8 mouse cellular contexts compared by ENCODE assay signal in the genomic region with DNA sequence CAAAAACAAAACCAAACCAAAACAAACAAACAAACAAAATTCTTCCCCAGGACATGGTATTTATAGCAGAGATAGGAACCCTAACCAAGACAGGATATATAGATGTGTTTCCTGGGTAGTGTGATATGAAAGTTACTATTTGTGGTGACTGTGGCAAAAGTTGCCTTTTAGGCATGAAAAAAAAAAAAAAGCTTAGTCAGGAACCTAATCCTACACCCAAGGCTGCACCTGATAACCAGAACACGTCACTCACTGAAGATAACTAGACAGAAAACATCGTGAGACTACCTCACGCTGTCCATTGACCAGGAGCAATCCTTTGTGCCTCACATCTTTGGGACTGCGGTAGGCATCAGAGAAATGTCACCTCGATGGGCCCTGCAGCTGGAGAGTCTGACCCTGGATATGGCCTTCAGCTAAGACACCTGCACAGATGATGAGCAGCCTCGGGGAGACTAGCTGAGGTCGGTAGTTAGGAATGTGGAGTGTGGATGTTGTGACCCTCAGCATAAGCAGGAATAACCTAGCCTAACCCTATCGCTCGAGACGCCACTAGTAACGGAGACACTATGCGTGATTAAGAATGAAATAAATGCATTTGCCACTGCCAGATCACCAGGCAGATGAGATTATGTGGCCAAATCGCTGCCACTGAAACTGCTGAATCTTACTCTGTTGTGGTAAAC. TPM values are rescaled to one million over a fixed set of nuclear protein-coding genes. Genes with fewer than 3 reads are reported as not detected.
DNase-seq lines count a peak whose midpoint lies in the region; ATAC-seq and TF ChIP-seq lines count a peak whose summit lies in the region.

A gene (plus strand): TSS at position 249 of the 686 bp plus-strand sequence.

- no peaks in the 10 kb centered on the region for H3K36me3 ChIP-seq in embryonic facial prominence, embryonic 14.5 days (ENCODE audit: control insufficient read depth, insufficient read depth, low read length)
- H3K36me3 ChIP-seq in limb, embryonic 10.5 days: no peaks in the 10 kb centered on the region
- no peaks in the 10 kb centered on the region for H3K36me3 ChIP-seq in stomach, embryonic 15.5 days

- peaks cover 9% of the 10 kb centered on the region for H3K4me1 ChIP-seq in embryonic facial prominence, embryonic 14.5 days (ENCODE audit: control insufficient read depth, insufficient read depth, low read length)
- peaks cover 13% of the 10 kb centered on the region for H3K4me1 ChIP-seq in limb, embryonic 10.5 days
- no peaks in the 10 kb centered on the region for H3K4me1 ChIP-seq in stomach, embryonic 15.5 days

- H3K9ac ChIP-seq in embryonic facial prominence, embryonic 14.5 days (ENCODE audit: low read depth, low read length): peak within 1 kb of the TSS; percentile 34
- H3K9ac ChIP-seq in stomach, embryonic 15.5 days: no peak within 1 kb of the TSS

- intact Hi-C loops in gastrocnemius, adult 2 months (cut with DNase I): no loop called here

- H3K27ac ChIP-seq in gastrocnemius, adult 2 months: peak within 1 kb of the TSS; percentile 77
- H3K27ac ChIP-seq in embryonic facial prominence, embryonic 14.5 days (replicated peaks; ENCODE audit: low read depth, low read length): no peak within 1 kb of the TSS
- peak within 1 kb of the TSS; percentile 63 for H3K27ac ChIP-seq in limb, embryonic 10.5 days
- 0 out of 2 replicates have a peak within 1 kb of the TSS, but pooled peaks have one; percentile 1 for H3K27ac ChIP-seq in stomach, embryonic 15.5 days

- no peak for TF ChIP-seq CTCF in gastrocnemius, adult 2 months (IDR thresholded peaks at IDR 0.05)

- peak within 1 kb of the TSS; percentile 75 for H3K4me3 ChIP-seq in gastrocnemius, adult 2 months
- H3K4me3 ChIP-seq in embryonic facial prominence, embryonic 14.5 days (ENCODE audit: low read depth, low read length): peak within 1 kb of the TSS; percentile 23
- peak within 1 kb of the TSS; percentile 26; the same call in 1 of the 2 replicates for H3K4me3 ChIP-seq in limb, embryonic 10.5 days
- peak within 1 kb of the TSS; percentile 21 for H3K4me3 ChIP-seq in stomach, embryonic 15.5 days (replicated peaks)

- ATAC-seq in embryonic facial prominence, embryonic 14.5 days (ENCODE audit: low read depth): no peak
- ATAC-seq in stomach, embryonic 15.5 days (ENCODE audit: insufficient read depth, low FRiP score, low read depth): no peak

- no peaks in the 10 kb centered on the region for H3K27me3 ChIP-seq in embryonic facial prominence, embryonic 14.5 days (replicated peaks; ENCODE audit: control insufficient read depth, insufficient read depth, low read length)
- H3K27me3 ChIP-seq in limb, embryonic 10.5 days (ENCODE audit: low read depth, poor library complexity, severe bottlenecking): no peaks in the 10 kb centered on the region
- no peaks in the 10 kb centered on the region for H3K27me3 ChIP-seq in stomach, embryonic 15.5 days (replicated peaks)

- no peaks in the 10 kb centered on the region for H3K9me3 ChIP-seq in embryonic facial prominence, embryonic 14.5 days (ENCODE audit: control insufficient read depth, low read length)
- H3K9me3 ChIP-seq in limb, embryonic 10.5 days (replicated peaks): no peaks in the 10 kb centered on the region
- H3K9me3 ChIP-seq in stomach, embryonic 15.5 days: no peaks in the 10 kb centered on the region

- H3K4me2 ChIP-seq in embryonic facial prominence, embryonic 14.5 days (ENCODE audit: low read depth, low read length): peak within 1 kb of the TSS; percentile 44
- peak within 1 kb of the TSS; percentile 40 for H3K4me2 ChIP-seq in stomach, embryonic 15.5 days

- DNase-seq in gastrocnemius, adult 2 months: no peak
- DNase-seq in gastrocnemius, postnatal 4 days (ENCODE audit: low spot score in 2 of 2): no peak
- peak; percentile 51 for DNase-seq in 416B (ENCODE audit: low read depth)
- DNase-seq in embryonic facial prominence, embryonic 14.5 days (ENCODE audit: low spot score): no peak
- DNase-seq in limb, embryonic 10.5 days (ENCODE audit: low spot score): no peak
- DNase-seq in spleen, postnatal 10 days (ENCODE audit: low spot score in 2 of 2): no peak
- no peak for DNase-seq in B cell, adult 2 months

- WGBS in embryonic facial prominence, embryonic 14.5 days: 53% methylated on average over 13 of the region's 13 CpGs
- 75% methylated on average over 13 of the region's 13 CpGs for WGBS in limb, embryonic 10.5 days
- 55% methylated on average over 13 of the region's 13 CpGs for WGBS in stomach, embryonic 15.5 days

RNA-seq across cellular contexts. Expression of the gene that starts here (rescaled TPM):
- 1 to 10 TPM; 1.1 to 2.0 TPM for total RNA-seq in gastrocnemius, adult 2 months (2021)
- 1 to 10 TPM; 1.4 to 2.5 TPM for total RNA-seq in gastrocnemius, postnatal 4 days (2021)
- 3.5 and 5.0 TPM in 2 replicates for polyA plus RNA-seq in embryonic facial prominence, embryonic 14.5 days (2014; fragmentation: Nextera tagmentation; extraction: Ambion mirVana)
- 1.5 and 2.0 TPM in 2 replicates for polyA plus RNA-seq in limb, embryonic 10.5 days (2016; fragmentation: Nextera tagmentation; extraction: Ambion mirVana)
- 6.9 and 8.5 TPM in 2 replicates for polyA plus RNA-seq in stomach, embryonic 15.5 days (2015; fragmentation: Nextera tagmentation; extraction: Ambion mirVana)

Comparison
In these comparisons a context has a peak if more than half of its experiments do, and no peak if none do; other contexts are left out.
1. H3K4me3 ChIP-seq: peak in every context shown above with its lines; median percentile 75 in gastrocnemius, adult 2 months; 26 in limb, embryonic 10.5 days; 23 in embryonic facial prominence, embryonic 14.5 days; 21 in stomach, embryonic 15.5 days.